12 mouse cellular contexts compared by ENCODE assay signal in genomic region chr10:25430862-25431261, GRCm38 (mm10).
A peak's percentile ranks its signal among the peaks of the same experiment; 100 is the strongest.
DNase-seq lines count a peak whose midpoint lies in the region; ATAC-seq and TF ChIP-seq lines count a peak whose summit lies in the region.
"Had no signal": no experiment of that assay in that cellular context is flagged by ENCODE, and none has a peak within 500 bp of the region (broad histone marks: within the 10 kb centered on the region; RNA-seq: fewer than 3 reads in every experiment).

No protein-coding gene starts in this region.

- peak overlapping the region; percentile 15; the same call in 1 of the 2 replicates for H3K27ac ChIP-seq in lung, embryonic 16.5 days (ENCODE audit: low read length)
- peak overlapping the region; percentile 29 for H3K27ac ChIP-seq in heart, adult 2 months
- no peak overlapping the region for H3K27ac ChIP-seq in liver, embryonic 12.5 days
- H3K27ac ChIP-seq in forebrain, embryonic 16.5 days (ENCODE audit: low read length), result no peak overlapping the region
- H3K27ac ChIP-seq in cerebellum, adult 2 months (ENCODE audit: insufficient read depth, low read length), result no peak overlapping the region
- H3K27ac ChIP-seq: forebrain, embryonic 15.5 days had no signal

- no peaks in the 10 kb centered on the region for H3K27me3 ChIP-seq in lung, embryonic 16.5 days (ENCODE audit: control insufficient read depth, insufficient read depth, low read depth, low read length)
- no peaks in the 10 kb centered on the region for H3K27me3 ChIP-seq in heart, adult 2 months (ENCODE audit: control insufficient read depth, insufficient read depth, low read length)
- H3K27me3 ChIP-seq in liver, embryonic 12.5 days (replicated peaks), result no peaks in the 10 kb centered on the region
- H3K27me3 ChIP-seq in forebrain, embryonic 16.5 days (replicated peaks; ENCODE audit: control insufficient read depth, insufficient read depth, low read length), result no peaks in the 10 kb centered on the region
- no peaks in the 10 kb centered on the region for H3K27me3 ChIP-seq in cerebellum, adult 2 months (ENCODE audit: control insufficient read depth, insufficient read depth, low read length)
- H3K27me3 ChIP-seq: forebrain, embryonic 15.5 days had no signal

- H3K79me2 ChIP-seq in heart, adult 2 months (replicated peaks; ENCODE audit: control insufficient read depth, insufficient read depth, low read length), result no peaks in the 10 kb centered on the region

- TF ChIP-seq CTCF in heart, adult 2 months (IDR thresholded peaks at IDR 0.05), result no peak
- no peak for TF ChIP-seq CTCF in cerebellum, adult 2 months (IDR thresholded peaks at IDR 0.05; ENCODE audit: borderline replicate concordance, insufficient read depth, low read depth, low read length)

- H3K4me2 ChIP-seq in lung, embryonic 16.5 days (ENCODE audit: low read depth, low read length), result no peak overlapping the region
- no peak overlapping the region for H3K4me2 ChIP-seq in liver, embryonic 12.5 days
- H3K4me2 ChIP-seq in forebrain, embryonic 16.5 days (ENCODE audit: low read length), result no peak overlapping the region
- H3K4me2 ChIP-seq: forebrain, embryonic 15.5 days had no signal

- no peaks in the 10 kb centered on the region for H3K9me3 ChIP-seq in lung, embryonic 16.5 days (ENCODE audit: control insufficient read depth, low read length)
- H3K9me3 ChIP-seq in liver, embryonic 12.5 days (replicated peaks), result no peaks in the 10 kb centered on the region
- no peaks in the 10 kb centered on the region for H3K9me3 ChIP-seq in forebrain, embryonic 16.5 days (ENCODE audit: control insufficient read depth, low read length)
- H3K9me3 ChIP-seq: forebrain, embryonic 15.5 days had no signal

- no peak overlapping the region for H3K4me3 ChIP-seq in lung, embryonic 16.5 days (ENCODE audit: low read length)
- H3K4me3 ChIP-seq in heart, adult 2 months, result no peak overlapping the region
- no peak overlapping the region for H3K4me3 ChIP-seq in liver, embryonic 12.5 days
- no peak overlapping the region for H3K4me3 ChIP-seq in forebrain, embryonic 16.5 days (replicated peaks; ENCODE audit: low read length)
- no peak overlapping the region for H3K4me3 ChIP-seq in cerebellum, adult 2 months (replicated peaks; ENCODE audit: insufficient read depth, low read depth, low read length)
- H3K4me3 ChIP-seq: forebrain, embryonic 15.5 days had no signal

- H3K4me1 ChIP-seq in lung, embryonic 16.5 days (replicated peaks; ENCODE audit: control insufficient read depth, insufficient read depth, low read length), result peaks cover 76% of the 10 kb centered on the region
- H3K4me1 ChIP-seq in heart, adult 2 months (ENCODE audit: control insufficient read depth, insufficient read depth, low read length), result peaks cover 36% of the 10 kb centered on the region
- peaks cover 64% of the 10 kb centered on the region for H3K4me1 ChIP-seq in liver, embryonic 12.5 days
- H3K4me1 ChIP-seq in forebrain, embryonic 16.5 days (replicated peaks; ENCODE audit: control insufficient read depth, insufficient read depth, low read length), result no peaks in the 10 kb centered on the region
- no peaks in the 10 kb centered on the region for H3K4me1 ChIP-seq in cerebellum, adult 2 months (ENCODE audit: control insufficient read depth, insufficient read depth, low read length)

- intact Hi-C loops in heart, adult 2 months (cut with DNase I), result loop anchor here (10.0 kb wide), 1 partner anchor 66 kb away; no protein-coding TSS in a partner anchor

- no peak for TF ChIP-seq POLR2A in heart, adult 2 months (IDR thresholded peaks at IDR 0.05; ENCODE audit: insufficient read depth, low read depth, low read length)
- TF ChIP-seq POLR2A in cerebellum, adult 2 months (IDR thresholded peaks at IDR 0.05; ENCODE audit: borderline replicate concordance, insufficient read depth, low read length), result no peak

- no peaks in the 10 kb centered on the region for H3K36me3 ChIP-seq in lung, embryonic 16.5 days (ENCODE audit: control insufficient read depth, insufficient read depth, low read length)
- H3K36me3 ChIP-seq in heart, adult 2 months (ENCODE audit: control insufficient read depth, insufficient read depth, low read length), result peaks cover 6% of the 10 kb centered on the region
- H3K36me3 ChIP-seq in liver, embryonic 12.5 days, result no peaks in the 10 kb centered on the region
- no peaks in the 10 kb centered on the region for H3K36me3 ChIP-seq in forebrain, embryonic 16.5 days (ENCODE audit: control insufficient read depth, insufficient read depth)
- H3K36me3 ChIP-seq: forebrain, embryonic 15.5 days had no signal

- TF ChIP-seq EP300 in heart, adult 2 months (IDR thresholded peaks at IDR 0.05; ENCODE audit: insufficient read depth, low read depth, low read length), result no peak

- H3K9ac ChIP-seq in lung, embryonic 16.5 days (ENCODE audit: low read length), result 0 out of 2 replicates have a peak overlapping the region, but pooled peaks have one; percentile 1
- H3K9ac ChIP-seq in heart, adult 2 months (ENCODE audit: low read depth, low read length), result no peak overlapping the region; the same call in 1 of the 2 replicates
- H3K9ac ChIP-seq in liver, embryonic 12.5 days, result no peak overlapping the region
- no peak overlapping the region for H3K9ac ChIP-seq in forebrain, embryonic 16.5 days (replicated peaks; ENCODE audit: low read depth, low read length)
- H3K9ac ChIP-seq: forebrain, embryonic 15.5 days had no signal

- 21% methylated on average over 6 of the region's 6 CpGs for WGBS in lung, embryonic 16.5 days
- WGBS in heart, adult 2 months, result 31% methylated on average over 6 of the region's 6 CpGs
- 26% methylated on average over 6 of the region's 6 CpGs for WGBS in liver, embryonic 12.5 days (ENCODE audit: insufficient replicate concordance)
- 57% methylated on average over 6 of the region's 6 CpGs for WGBS in forebrain, embryonic 16.5 days
- 37% methylated on average over 6 of the region's 6 CpGs for WGBS in cerebellum, adult 2 months

- ATAC-seq in lung, embryonic 16.5 days (ENCODE audit: low read depth), result no peak
- ATAC-seq in liver, embryonic 12.5 days, result peak; percentile 48; the same call in 1 of the 2 replicates
- no peak for ATAC-seq in forebrain, embryonic 16.5 days
- ATAC-seq: forebrain, embryonic 15.5 days had no signal

- no peak for DNase-seq in lung, postnatal 14 days
- peak in 1 of 2 experiments; percentile 48 for DNase-seq in heart, adult 2 months
- DNase-seq in cerebellum, adult 2 months, result no peak
- no peak for DNase-seq in layer of hippocampus, adult 8-10 months (ENCODE audit: low spot score in 2 of 2)
- DNase-seq: adrenal gland, adult 8-10 months; cerebellum, adult 9-11 months; kidney, postnatal 36 days; thymus, postnatal 25 days had no signal

Comparison
In these comparisons a context has a peak if more than half of its experiments do, and no peak if none do; other contexts are left out.
1. H3K27ac ChIP-seq: peak in lung, embryonic 16.5 days (single experiment) and heart, adult 2 months (single experiment); none in liver, embryonic 12.5 days (single experiment), forebrain, embryonic 16.5 days (single experiment) and cerebellum, adult 2 months (single experiment).